Comparison of ENCODE assay signal across 8 mouse cellular contexts in genomic region chr2:165880501-165881182, GRCm38 (mm10). TPM values are rescaled to one million over a fixed set of nuclear protein-coding genes. Genes with fewer than 3 reads are reported as not detected.
DNase-seq lines count a peak whose midpoint lies in the region; ATAC-seq and TF ChIP-seq lines count a peak whose summit lies in the region.

No protein-coding gene starts in this region.

- H3K9me3 ChIP-seq in hindbrain, postnatal 0 days (ENCODE audit: low read length), result no peaks in the 10 kb centered on the region

- TF ChIP-seq POLR2A in liver, adult 2 months (IDR thresholded peaks at IDR 0.05; ENCODE audit: extremely low read depth, insufficient read depth, low read length), result no peak

- H3K79me2 ChIP-seq in liver, adult 2 months (ENCODE audit: control insufficient read depth, insufficient read depth, low read length), result peaks cover 33% of the 10 kb centered on the region; the same call in 1 of the 2 replicates

- peak overlapping the region; percentile 100 for H3K27ac ChIP-seq in layer of hippocampus, adult 2 months
- H3K27ac ChIP-seq in hindbrain, postnatal 0 days, result peak overlapping the region; percentile 100
- peak overlapping the region; percentile 82 for H3K27ac ChIP-seq in liver, adult 2 months (replicated peaks; ENCODE audit: insufficient read depth, low read depth, low read length)

- no peaks in the 10 kb centered on the region for H3K36me3 ChIP-seq in hindbrain, postnatal 0 days (ENCODE audit: insufficient read depth, low read length)
- no peaks in the 10 kb centered on the region; the same call in 1 of the 2 replicates for H3K36me3 ChIP-seq in liver, adult 2 months (ENCODE audit: control insufficient read depth, insufficient read depth, low read length)

- peak in 1 of 2 experiments; percentile 64 for DNase-seq in layer of hippocampus, adult 2 months (ENCODE audit: low spot score in 2 of 2)
- DNase-seq in layer of hippocampus, adult 9-11 months, result no peak
- peak; percentile 97 to 98 for DNase-seq in cerebellum, postnatal 14 days
- peak; percentile 84 for DNase-seq in gastrocnemius, postnatal 14 days
- DNase-seq in hindbrain, postnatal 0 days (ENCODE audit: low spot score), result peak; percentile 71
- peak; percentile 92 for DNase-seq in liver, adult 2 months (ENCODE audit: extremely low read depth, low read depth, low spot score)
- DNase-seq in neural tube, embryonic 10.5 days (ENCODE audit: extremely low spot score, low spot score), result peak; percentile 73
- no peak for DNase-seq in frontal cortex, adult 2 months (ENCODE audit: extremely low spot score in 1 of 2, low spot score in 1 of 2)

- H3K9ac ChIP-seq in hindbrain, postnatal 0 days (replicated peaks; ENCODE audit: low read length), result peak overlapping the region; percentile 41
- H3K9ac ChIP-seq in liver, adult 2 months (ENCODE audit: low read depth, low read length), result peak overlapping the region; percentile 36; the same call in 1 of the 2 replicates

- intact Hi-C loops in gastrocnemius, postnatal 14 days (cut with DNase I; ENCODE audit: low total_unique reads), result no loop called here

- H3K4me2 ChIP-seq in hindbrain, postnatal 0 days (ENCODE audit: low read depth, low read length), result peak overlapping the region; percentile 58

- H3K4me1 ChIP-seq in hindbrain, postnatal 0 days (ENCODE audit: insufficient read depth, low read length), result peaks cover 90% of the 10 kb centered on the region
- H3K4me1 ChIP-seq in liver, adult 2 months (ENCODE audit: control insufficient read depth, insufficient read depth, low read length), result peaks cover 57% of the 10 kb centered on the region

- no peak for ATAC-seq in hindbrain, postnatal 0 days

- H3K4me3 ChIP-seq in layer of hippocampus, adult 2 months, result peak overlapping the region; percentile 6
- no peak overlapping the region for H3K4me3 ChIP-seq in hindbrain, postnatal 0 days (ENCODE audit: low read length)
- no peak overlapping the region for H3K4me3 ChIP-seq in liver, adult 2 months (ENCODE audit: insufficient read depth, low read depth, low read length)

- WGBS in hindbrain, postnatal 0 days, result 4% methylated on average over 15 of the region's 15 CpGs
- 8% methylated on average over 15 of the region's 15 CpGs for WGBS in liver, adult 2 months

- TF ChIP-seq CTCF in layer of hippocampus, adult 2 months (conservative IDR thresholded peaks at IDR 0.05), result no peak; the same call in 1 of the 2 replicates
- no peak for TF ChIP-seq CTCF in hindbrain, postnatal 0 days (IDR thresholded peaks at IDR 0.05; ENCODE audit: low read depth)
- TF ChIP-seq CTCF in liver, adult 2 months (IDR thresholded peaks at IDR 0.05; ENCODE audit: low read depth, low read length), result no peak

- H3K27me3 ChIP-seq in hindbrain, postnatal 0 days (ENCODE audit: insufficient read depth, low read length), result no peaks in the 10 kb centered on the region
- H3K27me3 ChIP-seq in liver, adult 2 months (ENCODE audit: control insufficient read depth, insufficient read depth, low read length), result no peaks in the 10 kb centered on the region

RNA-seq across cellular contexts. Expression of gene Zmynd8, which starts 18.2 kb away (rescaled TPM):
- total RNA-seq in layer of hippocampus, adult 2 months (2021), result 100 to 1,000 TPM; 173 to 186 TPM
- total RNA-seq in gastrocnemius, postnatal 14 days (2021), result 10 to 100 TPM; 20.7 to 22.0 TPM
- total RNA-seq in hindbrain, postnatal 0 days (2014; rRNA removed), result 46.6 and 46.8 TPM in 2 replicates
- 53.0 and 56.9 TPM in 2 replicates for polyA plus RNA-seq in hindbrain, postnatal 0 days (2015; fragmentation: Nextera tagmentation; extraction: Ambion mirVana)
- total RNA-seq in liver, adult 2 months (2014; rRNA removed), result 10.0 and 10.8 TPM in 2 replicates
- 6.4 and 7.8 TPM in 2 replicates for polyA plus RNA-seq in liver, adult 2 months (2012; rRNA removed)
- polyA plus RNA-seq in frontal cortex, adult 2 months (2012; rRNA removed), result 79.7 and 86.6 TPM in 2 replicates

Comparison
In these comparisons a context has a peak if more than half of its experiments do, and no peak if none do; other contexts are left out.
1. DNase-seq: peak in cerebellum, postnatal 14 days (2 of 2), gastrocnemius, postnatal 14 days (single experiment), hindbrain, postnatal 0 days (single experiment), liver, adult 2 months (single experiment) and neural tube, embryonic 10.5 days (single experiment); none in layer of hippocampus, adult 9-11 months (single experiment) and frontal cortex, adult 2 months (0 of 2).
2. Peak in every context shown above with its lines, with median percentiles within 50 percentile points of each other: H3K27ac ChIP-seq.